Mouse (Mus musculus): ENCODE results near the gene Ugt1a6a. TPM values are rescaled to one million over a fixed set of nuclear protein-coding genes. Genes with fewer than 3 reads are reported as not detected.

The Ugt1a6a gene
- polyA plus RNA-seq, 1 experiment from 2014 or later = 0.19 TPM

GRCm38 (mm10) chr1:88195687-88196086 is 61.1 kb downstream of the Ugt1a6a start:
- Histone ChIP-seq H3K36me3 (no peaks in the 10 kb centered on the region), H3K27ac (replicated peaks) (no peak overlapping the region), H3K27me3 (replicated peaks) (0 out of 2 replicates have a peak, but pooled peaks cover 3% of the 10 kb centered on the region), H3K9me3 (no peaks in the 10 kb centered on the region), H3K9ac (no peak overlapping the region), H3K4me2 (no peak overlapping the region), H3K4me3 (no peak overlapping the region), H3K4me1 (no peaks in the 10 kb centered on the region; the same call in 1 of the 2 replicates)
- 88% methylated on average over 1 of the region's 1 CpGs for WGBS
- no peak for ATAC-seq (ENCODE audit: extremely low read depth, insufficient number of reproducible peaks, low FRiP score, low TSS enrichment)

- WGBS = 63% methylated on average over 3 of the region's 3 CpGs
- Histone ChIP-seq H3K4me1 (no peaks in the 10 kb centered on the region; the same call in 1 of the 2 replicates), H3K4me3 (no peak overlapping the region), H3K4me2 (no peak overlapping the region), H3K27ac (replicated peaks) (no peak overlapping the region), H3K36me3 (no peaks in the 10 kb centered on the region), H3K27me3 (replicated peaks) (0 out of 2 replicates have a peak, but pooled peaks cover 3% of the 10 kb centered on the region), H3K9ac (no peak overlapping the region), H3K9me3 (no peaks in the 10 kb centered on the region)
- ATAC-seq (ENCODE audit: extremely low read depth, insufficient number of reproducible peaks, low FRiP score, low TSS enrichment) = no peak
These were observed 62.8 kb downstream of the Ugt1a6a start for GRCm38 (mm10) chr1:88197443-88197842.

GRCm38 (mm10) chr1:88199996-88200395 is 65.4 kb downstream of the Ugt1a6a start:
- H3K4me2 ChIP-seq = no peak overlapping the region
- ATAC-seq (ENCODE audit: extremely low read depth, insufficient number of reproducible peaks, low FRiP score, low TSS enrichment) = no peak
- WGBS = 46% methylated on average over 2 of the region's 2 CpGs
- no peak overlapping the region for H3K27ac ChIP-seq (replicated peaks)
- H3K4me3 ChIP-seq = no peak overlapping the region
- H3K27me3 ChIP-seq (replicated peaks) = peaks cover 3% of the 10 kb centered on the region; the same call in 1 of the 2 replicates
- peaks cover 2% of the 10 kb centered on the region for H3K4me1 ChIP-seq
- no peak overlapping the region for H3K9ac ChIP-seq
- no peaks in the 10 kb centered on the region for H3K9me3 ChIP-seq
- H3K36me3 ChIP-seq = no peaks in the 10 kb centered on the region

GRCm38 (mm10) chr1:88200456-88200855 is 65.8 kb downstream of the Ugt1a6a start, which contains the start of gene Ugt1a2:
Gene Ugt1a2 (plus strand): TSS chr1:88200601.
- Histone ChIP-seq H3K27ac (replicated peaks) (no peak within 1 kb of the TSS), H3K9ac (no peak within 1 kb of the TSS), H3K9me3 (no peaks in the 10 kb centered on the region), H3K27me3 (replicated peaks) (peaks cover 3% of the 10 kb centered on the region; the same call in 1 of the 2 replicates), H3K36me3 (no peaks in the 10 kb centered on the region), H3K4me2 (no peak within 1 kb of the TSS), H3K4me3 (no peak within 1 kb of the TSS), H3K4me1 (peaks cover 5% of the 10 kb centered on the region)
- ATAC-seq (ENCODE audit: extremely low read depth, insufficient number of reproducible peaks, low FRiP score, low TSS enrichment) = no peak
- 74% methylated on average over 7 of the region's 7 CpGs for WGBS

- WGBS = 3% methylated on average over 62 of the region's 62 CpGs
- peak within 1 kb of the TSS; percentile 20 for H3K27ac ChIP-seq (replicated peaks)
These were observed 70.8 kb downstream of the Ugt1a6a start, which contains the start of gene Dnajb3 for GRCm38 (mm10) chr1:88205294-88205922. Gene Dnajb3 (minus strand): TSS chr1:88205782.

GRCm38 (mm10) chr1:88206843-88207479 is 72.4 kb downstream of the Ugt1a6a start:
- 52% methylated on average over 2 of the region's 2 CpGs for WGBS
- ATAC-seq (ENCODE audit: extremely low read depth, insufficient number of reproducible peaks, low FRiP score, low TSS enrichment) = no peak

More at GRCm38 (mm10) chr1:88205294-88205922, 70.8 kb downstream of the Ugt1a6a start, which contains the start of gene Dnajb3:
- Histone ChIP-seq H3K9ac (peak within 1 kb of the TSS; percentile 87), H3K4me3 (peak within 1 kb of the TSS; percentile 63), H3K4me1 (peaks cover 11% of the 10 kb centered on the region), H3K9me3 (no peaks in the 10 kb centered on the region), H3K27me3 (replicated peaks) (no peaks in the 10 kb centered on the region; the same call in 1 of the 2 replicates), H3K36me3 (no peaks in the 10 kb centered on the region), H3K4me2 (peak within 1 kb of the TSS; percentile 91)
- ATAC-seq (ENCODE audit: extremely low read depth, insufficient number of reproducible peaks, low FRiP score, low TSS enrichment) = peak; percentile 96

GRCm38 (mm10) chr1:88211812-88212211 is 77.2 kb downstream of the Ugt1a6a start, which contains the start of gene Ugt1a1:
Gene Ugt1a1 (plus strand): TSS chr1:88211959.
- Histone ChIP-seq H3K27ac (replicated peaks) (no peak within 1 kb of the TSS), H3K9ac (no peak within 1 kb of the TSS), H3K27me3 (replicated peaks) (no peaks in the 10 kb centered on the region), H3K9me3 (peaks cover 48% of the 10 kb centered on the region), H3K4me1 (no peaks in the 10 kb centered on the region), H3K4me2 (no peak within 1 kb of the TSS), H3K36me3 (no peaks in the 10 kb centered on the region), H3K4me3 (no peak within 1 kb of the TSS)
- no peak for ATAC-seq (ENCODE audit: extremely low read depth, insufficient number of reproducible peaks, low FRiP score, low TSS enrichment)
- 59% methylated on average over 8 of the region's 8 CpGs for WGBS

More at GRCm38 (mm10) chr1:88206843-88207479, 72.4 kb downstream of the Ugt1a6a start:
- Histone ChIP-seq H3K9me3 (peaks cover 8% of the 10 kb centered on the region), H3K9ac (no peak overlapping the region), H3K27ac (replicated peaks) (no peak overlapping the region; the same call in 1 of the 2 replicates), H3K4me2 (no peak overlapping the region), H3K4me1 (peaks cover 11% of the 10 kb centered on the region), H3K36me3 (no peaks in the 10 kb centered on the region), H3K27me3 (replicated peaks) (no peaks in the 10 kb centered on the region; the same call in 1 of the 2 replicates), H3K4me3 (no peak overlapping the region)

- Histone ChIP-seq H3K4me3 (no peak overlapping the region), H3K4me1 (no peaks in the 10 kb centered on the region), H3K9ac (no peak overlapping the region), H3K9me3 (peaks cover 48% of the 10 kb centered on the region), H3K4me2 (no peak overlapping the region), H3K27me3 (replicated peaks) (no peaks in the 10 kb centered on the region), H3K36me3 (no peaks in the 10 kb centered on the region), H3K27ac (replicated peaks) (no peak overlapping the region)
- WGBS = 52% methylated on average over 8 of the region's 8 CpGs
- peak; percentile 23; the same call in 1 of the 2 replicates for ATAC-seq (ENCODE audit: extremely low read depth, insufficient number of reproducible peaks, low FRiP score, low TSS enrichment)
These were observed 77.9 kb downstream of the Ugt1a6a start for GRCm38 (mm10) chr1:88212341-88213045.

GRCm38 (mm10) chr1:88213061-88213460 is 78.5 kb downstream of the Ugt1a6a start:
- Histone ChIP-seq H3K27me3 (replicated peaks) (no peaks in the 10 kb centered on the region), H3K9ac (no peak overlapping the region), H3K4me3 (no peak overlapping the region), H3K36me3 (no peaks in the 10 kb centered on the region), H3K4me2 (no peak overlapping the region), H3K9me3 (peaks cover 48% of the 10 kb centered on the region), H3K27ac (replicated peaks) (no peak overlapping the region), H3K4me1 (no peaks in the 10 kb centered on the region)
- no peak for ATAC-seq (ENCODE audit: extremely low read depth, insufficient number of reproducible peaks, low FRiP score, low TSS enrichment)
- 66% methylated on average over 1 of the region's 1 CpGs for WGBS

GRCm38 (mm10) chr1:88213766-88214461 is 79.3 kb downstream of the Ugt1a6a start:
- Histone ChIP-seq H3K27me3 (replicated peaks) (no peaks in the 10 kb centered on the region), H3K36me3 (no peaks in the 10 kb centered on the region), H3K27ac (replicated peaks) (no peak overlapping the region), H3K4me3 (no peak overlapping the region), H3K9ac (no peak overlapping the region), H3K9me3 (peaks cover 48% of the 10 kb centered on the region), H3K4me1 (no peaks in the 10 kb centered on the region), H3K4me2 (no peak overlapping the region)
- WGBS = 66% methylated on average over 2 of the region's 2 CpGs
- no peak for ATAC-seq (ENCODE audit: extremely low read depth, insufficient number of reproducible peaks, low FRiP score, low TSS enrichment)
